Mouse (Mus musculus) erythroblast, embryonic 14.5 days (primary cell): ENCODE data around the gene Slc30a4.

Source experiments
- GATA1 ChIP-seq: IDR thresholded peaks from 2 replicates; pipeline ENCODE4 v1.6.1; 2012; ENCODE audit warnings: low read length, inconsistent platforms, mixed read lengths
- TAL1 ChIP-seq: IDR thresholded peaks from 3 replicates; pipeline ENCODE4 v1.6.1; 2012; ENCODE audit warnings: low read length, inconsistent platforms, mixed read lengths

GRCm38 (mm10) chr2:122702181-122703036 lies at the start of gene Slc30a4:
- TF ChIP-seq TAL1 (no peak), GATA1 (no peak)
